Mouse (Mus musculus) spleen, adult 2 months (tissue): ENCODE data around the gene Cpsf4.

Source experiments
- CTCF ChIP-seq: fragments of 200-500 bp; IDR thresholded peaks from 2 replicates; pipeline ENCODE4 v1.5.1; 2011; ENCODE audit warnings: mild to moderate bottlenecking, inconsistent platforms; ENCODE audit not compliant: insufficient read depth, insufficient read length, insufficient replicate concordance; ENCODE audit errors: extremely low read depth
- POLR2A ChIP-seq: fragments of 200-500 bp; IDR thresholded peaks from 2 replicates; pipeline ENCODE4 v1.6.1; 2011; ENCODE audit warnings: low read depth, low read length, inconsistent platforms

- no peak for TF ChIP-seq POLR2A
- TF ChIP-seq CTCF: no peak
These were observed 44.3 kb downstream of the Cpsf4 start for GRCm38 (mm10) chr5:145211340-145211739.
